Mouse (Mus musculus): ENCODE measurements around the gene Pank3. TPM values are rescaled to one million over a fixed set of nuclear protein-coding genes. Genes with fewer than 3 reads are reported as not detected.

Pank3 gene
- 27.1 and 34.9 TPM in 2 replicates for polyA plus RNA-seq (2015; fragmentation: Nextera tagmentation; extraction: Ambion mirVana)

DNA sequence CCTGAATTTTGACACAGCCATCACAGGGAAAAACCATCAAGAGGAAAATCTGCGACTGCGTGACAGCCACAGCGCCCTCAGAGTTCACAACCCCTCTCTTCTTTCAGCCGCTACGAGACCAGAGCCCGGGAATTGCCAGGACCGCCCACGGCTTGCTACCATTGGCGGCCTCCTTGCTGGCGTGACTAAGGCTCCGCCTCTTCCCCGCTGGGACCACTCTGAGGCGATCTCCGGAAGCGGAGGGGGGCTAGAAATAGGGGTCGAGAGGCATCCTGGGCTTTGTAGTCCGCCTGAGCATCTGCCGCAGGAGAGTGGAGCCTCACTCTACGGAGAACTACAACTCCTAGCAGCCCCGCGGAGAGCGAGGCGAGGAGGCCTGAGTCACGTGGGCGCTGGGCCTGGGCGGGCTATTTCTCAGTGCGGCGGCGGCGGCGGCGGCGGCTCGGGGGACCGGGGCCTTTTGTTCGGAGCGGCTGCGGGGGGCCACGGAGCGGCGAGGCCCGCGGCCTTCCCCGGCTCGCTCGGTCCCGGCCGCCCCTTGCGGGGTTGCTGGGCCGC is at the start of gene Pank3:
Pank3 (plus strand) TSS at position 297 of the 558 bp plus-strand sequence.
- H3K4me3 ChIP-seq (ENCODE audit: low read length) = peak within 1 kb of the TSS; percentile 92
- peak; percentile 99 for ATAC-seq
- H3K9me3 ChIP-seq (ENCODE audit: control insufficient read depth, low read length) = no peaks in the 10 kb centered on the region
- H3K4me2 ChIP-seq (ENCODE audit: low read depth, low read length) = peak within 1 kb of the TSS; percentile 67
- no peaks in the 10 kb centered on the region for H3K27me3 ChIP-seq (replicated peaks; ENCODE audit: control insufficient read depth, insufficient read depth, low read length)
- H3K9ac ChIP-seq (ENCODE audit: low read depth, low read length) = peak within 1 kb of the TSS; percentile 98
- peaks cover 15% of the 10 kb centered on the region for H3K4me1 ChIP-seq (ENCODE audit: control insufficient read depth, insufficient read depth, low read length)
- peak within 1 kb of the TSS; percentile 98 for H3K27ac ChIP-seq (ENCODE audit: low read length)
- H3K36me3 ChIP-seq (ENCODE audit: control insufficient read depth, insufficient read depth, low read length) = no peaks in the 10 kb centered on the region
- WGBS = under 1% methylated on average over 48 of the region's 50 CpGs

DNA sequence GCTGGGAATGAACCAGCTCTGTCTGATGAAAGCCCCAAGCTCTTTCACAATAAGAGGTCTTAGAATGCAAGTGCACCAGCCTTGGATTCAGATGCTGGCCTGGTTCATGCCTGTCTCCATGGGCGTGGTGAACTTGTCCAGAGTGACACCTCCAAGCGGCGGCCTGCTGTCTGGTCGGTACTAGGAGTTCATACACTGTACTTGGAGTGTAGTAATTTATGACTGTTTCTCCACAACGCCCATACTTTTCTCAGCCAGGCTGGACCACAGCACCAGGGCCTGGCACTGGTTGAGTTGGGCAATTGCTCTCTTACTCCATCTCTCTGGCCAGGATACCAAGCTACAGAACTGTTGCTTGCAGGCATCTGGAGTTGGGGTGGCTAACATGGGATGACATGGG is 45.4 kb upstream of the Pank3 start:
- Histone ChIP-seq H3K36me3 (ENCODE audit: control insufficient read depth, insufficient read depth, low read length) (no peaks in the 10 kb centered on the region), H3K4me3 (ENCODE audit: low read length) (no peak overlapping the region), H3K4me1 (ENCODE audit: control insufficient read depth, insufficient read depth, low read length) (no peaks in the 10 kb centered on the region), H3K9me3 (ENCODE audit: control insufficient read depth, low read length) (no peaks in the 10 kb centered on the region), H3K27me3 (replicated peaks; ENCODE audit: control insufficient read depth, insufficient read depth, low read length) (no peaks in the 10 kb centered on the region), H3K9ac (ENCODE audit: low read depth, low read length) (no peak overlapping the region), H3K4me2 (ENCODE audit: low read depth, low read length) (no peak overlapping the region), H3K27ac (ENCODE audit: low read length) (no peak overlapping the region)
- WGBS = 73% methylated on average over 5 of the region's 5 CpGs
- no peak for ATAC-seq

DNA sequence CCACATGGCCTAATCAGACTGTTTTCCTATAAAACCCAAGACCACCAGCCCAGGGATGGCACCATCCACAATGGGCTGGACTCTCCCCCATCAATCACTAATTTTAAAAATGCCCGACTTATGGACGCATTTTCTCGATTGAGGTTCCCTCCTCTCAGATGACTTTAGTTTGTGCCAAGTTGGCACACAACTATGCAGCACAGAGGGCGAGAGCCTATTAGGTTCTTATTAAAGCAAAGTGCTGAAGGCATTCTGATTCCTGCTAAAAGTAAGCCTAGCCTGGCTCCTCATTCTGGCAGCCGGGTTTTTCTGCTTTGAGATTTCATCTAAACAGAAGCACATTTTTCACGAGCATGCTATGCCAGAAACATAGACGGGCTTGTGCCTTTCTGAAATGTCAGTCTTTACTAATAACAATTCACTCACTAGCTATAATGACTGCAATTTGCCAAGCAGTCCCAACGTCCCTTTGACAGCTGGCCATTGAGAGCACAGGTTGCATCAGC is 42.9 kb upstream of the Pank3 start:
- no peak overlapping the region for H3K27ac ChIP-seq (ENCODE audit: low read length)
- H3K36me3 ChIP-seq (ENCODE audit: control insufficient read depth, insufficient read depth, low read length) = no peaks in the 10 kb centered on the region
- no peak overlapping the region for H3K4me2 ChIP-seq (ENCODE audit: low read depth, low read length)
- no peaks in the 10 kb centered on the region for H3K4me1 ChIP-seq (ENCODE audit: control insufficient read depth, insufficient read depth, low read length)
- H3K9me3 ChIP-seq (ENCODE audit: control insufficient read depth, low read length) = no peaks in the 10 kb centered on the region
- 74% methylated on average over 8 of the region's 8 CpGs for WGBS
- no peak overlapping the region for H3K9ac ChIP-seq (ENCODE audit: low read depth, low read length)
- H3K27me3 ChIP-seq (replicated peaks; ENCODE audit: control insufficient read depth, insufficient read depth, low read length) = no peaks in the 10 kb centered on the region
- no peak for ATAC-seq
- H3K4me3 ChIP-seq (ENCODE audit: low read length) = no peak overlapping the region

DNA sequence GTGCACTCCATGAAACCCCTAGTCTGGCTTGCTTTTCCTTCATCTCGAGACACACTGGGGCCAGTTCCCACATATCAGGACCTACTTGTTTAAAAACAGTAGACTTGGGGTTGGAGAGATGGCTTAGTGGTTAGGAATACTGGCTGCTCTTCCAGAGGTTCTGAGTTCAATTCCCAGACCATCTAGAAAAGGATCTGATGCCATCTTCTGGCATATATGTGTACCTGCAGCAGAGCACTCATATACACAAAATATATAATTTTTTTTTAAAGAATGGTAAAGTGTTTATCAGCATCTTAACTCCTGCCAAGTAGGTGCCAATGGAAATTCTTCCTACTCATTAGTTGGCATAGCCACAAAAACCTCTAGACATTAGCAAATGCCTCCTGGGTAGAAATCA is 41.1 kb upstream of the Pank3 start:
- Histone ChIP-seq H3K27ac (ENCODE audit: low read length) (no peak overlapping the region), H3K36me3 (ENCODE audit: control insufficient read depth, insufficient read depth, low read length) (no peaks in the 10 kb centered on the region), H3K27me3 (replicated peaks; ENCODE audit: control insufficient read depth, insufficient read depth, low read length) (no peaks in the 10 kb centered on the region), H3K9me3 (ENCODE audit: control insufficient read depth, low read length) (no peaks in the 10 kb centered on the region), H3K9ac (ENCODE audit: low read depth, low read length) (no peak overlapping the region), H3K4me2 (ENCODE audit: low read depth, low read length) (no peak overlapping the region), H3K4me1 (ENCODE audit: control insufficient read depth, insufficient read depth, low read length) (no peaks in the 10 kb centered on the region), H3K4me3 (ENCODE audit: low read length) (no peak overlapping the region)
- ATAC-seq = no peak
- WGBS = 93% methylated on average over 1 of the region's 1 CpGs

DNA sequence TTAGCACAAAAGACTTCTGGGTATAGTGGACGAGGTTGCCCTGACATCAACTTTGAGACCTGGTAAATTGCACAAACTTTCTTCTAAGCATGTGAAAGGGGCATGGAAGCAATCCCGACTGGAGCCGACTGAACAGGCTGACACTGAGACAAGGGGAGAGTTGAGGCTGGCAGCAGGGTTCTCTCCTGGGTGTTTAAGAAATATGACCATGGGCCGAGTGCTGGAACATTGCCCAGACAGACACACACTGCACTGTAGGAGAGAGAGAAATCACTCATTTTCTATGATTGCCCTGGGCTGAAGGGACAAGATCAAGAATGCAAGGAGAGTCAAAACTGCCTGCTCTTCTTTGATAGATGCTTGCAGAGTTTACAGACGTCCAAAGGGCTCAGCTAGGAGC is 40.1 kb upstream of the Pank3 start:
- H3K4me3 ChIP-seq (ENCODE audit: low read length) = no peak overlapping the region
- no peak overlapping the region for H3K4me2 ChIP-seq (ENCODE audit: low read depth, low read length)
- H3K4me1 ChIP-seq (ENCODE audit: control insufficient read depth, insufficient read depth, low read length) = no peaks in the 10 kb centered on the region
- H3K27me3 ChIP-seq (replicated peaks; ENCODE audit: control insufficient read depth, insufficient read depth, low read length) = no peaks in the 10 kb centered on the region
- WGBS = 32% methylated on average over 5 of the region's 5 CpGs
- no peaks in the 10 kb centered on the region for H3K9me3 ChIP-seq (ENCODE audit: control insufficient read depth, low read length)
- no peaks in the 10 kb centered on the region for H3K36me3 ChIP-seq (ENCODE audit: control insufficient read depth, insufficient read depth, low read length)
- H3K9ac ChIP-seq (ENCODE audit: low read depth, low read length) = no peak overlapping the region
- no peak overlapping the region for H3K27ac ChIP-seq (ENCODE audit: low read length)
- no peak for ATAC-seq

DNA sequence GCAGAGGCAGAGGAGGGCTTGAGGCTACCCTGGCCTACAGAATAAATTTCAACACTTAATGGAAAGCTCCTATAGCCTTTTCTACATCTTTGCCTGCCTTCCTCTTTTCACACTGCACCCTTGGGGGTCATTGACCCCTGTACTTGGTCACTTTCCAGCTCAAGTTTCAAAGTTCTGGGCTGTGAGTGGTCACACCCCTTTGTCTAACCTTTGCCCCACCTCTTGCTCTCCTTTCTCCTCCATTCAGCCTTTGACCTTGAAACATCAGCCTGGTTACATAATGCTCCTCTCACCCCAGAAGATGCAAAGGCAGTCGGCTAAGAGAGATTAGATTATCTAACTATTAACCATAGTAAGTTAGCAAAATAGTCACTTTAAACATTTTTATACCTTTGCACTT is 36.9 kb upstream of the Pank3 start:
- peak; percentile 61 for ATAC-seq
- H3K4me3 ChIP-seq (ENCODE audit: low read length) = no peak overlapping the region
- no peak overlapping the region for H3K4me2 ChIP-seq (ENCODE audit: low read depth, low read length)
- H3K27ac ChIP-seq (ENCODE audit: low read length) = no peak overlapping the region
- peaks cover 6% of the 10 kb centered on the region; the same call in 1 of the 2 replicates for H3K4me1 ChIP-seq (ENCODE audit: control insufficient read depth, insufficient read depth, low read length)
- no peak overlapping the region for H3K9ac ChIP-seq (ENCODE audit: low read depth, low read length)
- no peaks in the 10 kb centered on the region for H3K27me3 ChIP-seq (replicated peaks; ENCODE audit: control insufficient read depth, insufficient read depth, low read length)
- no peaks in the 10 kb centered on the region for H3K9me3 ChIP-seq (ENCODE audit: control insufficient read depth, low read length)
- 40% methylated on average over 1 of the region's 1 CpGs for whole genome bisulfite sequencing
- H3K36me3 ChIP-seq (ENCODE audit: control insufficient read depth, insufficient read depth, low read length) = no peaks in the 10 kb centered on the region

DNA sequence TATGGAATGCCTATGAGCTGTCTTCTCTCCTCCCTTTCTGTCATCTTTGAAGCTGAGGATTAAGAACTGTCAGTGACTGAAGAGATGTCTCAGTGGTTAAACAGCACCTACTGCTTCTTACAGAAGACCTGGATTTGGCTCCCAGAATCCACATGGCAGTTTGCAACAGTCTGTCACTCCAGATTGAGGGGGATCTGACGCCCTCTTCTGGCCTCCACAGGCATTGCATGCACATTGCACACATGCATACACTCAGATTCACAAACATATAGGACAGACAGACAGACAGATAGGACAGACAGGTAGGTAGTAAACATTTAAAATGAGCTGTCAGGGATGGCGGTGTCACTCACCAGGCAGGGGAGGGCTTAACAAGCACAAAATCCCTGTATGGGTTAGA is 32.5 kb upstream of the Pank3 start:
- Histone ChIP-seq H3K9me3 (ENCODE audit: control insufficient read depth, low read length) (no peaks in the 10 kb centered on the region), H3K4me3 (ENCODE audit: low read length) (no peak overlapping the region), H3K36me3 (ENCODE audit: control insufficient read depth, insufficient read depth, low read length) (no peaks in the 10 kb centered on the region), H3K4me1 (ENCODE audit: control insufficient read depth, insufficient read depth, low read length) (peaks cover 6% of the 10 kb centered on the region; the same call in 1 of the 2 replicates), H3K4me2 (ENCODE audit: low read depth, low read length) (no peak overlapping the region), H3K27me3 (replicated peaks; ENCODE audit: control insufficient read depth, insufficient read depth, low read length) (no peaks in the 10 kb centered on the region), H3K27ac (ENCODE audit: low read length) (no peak overlapping the region), H3K9ac (ENCODE audit: low read depth, low read length) (no peak overlapping the region)
- WGBS = 71% methylated on average over 2 of the region's 2 CpGs
- ATAC-seq = no peak

DNA sequence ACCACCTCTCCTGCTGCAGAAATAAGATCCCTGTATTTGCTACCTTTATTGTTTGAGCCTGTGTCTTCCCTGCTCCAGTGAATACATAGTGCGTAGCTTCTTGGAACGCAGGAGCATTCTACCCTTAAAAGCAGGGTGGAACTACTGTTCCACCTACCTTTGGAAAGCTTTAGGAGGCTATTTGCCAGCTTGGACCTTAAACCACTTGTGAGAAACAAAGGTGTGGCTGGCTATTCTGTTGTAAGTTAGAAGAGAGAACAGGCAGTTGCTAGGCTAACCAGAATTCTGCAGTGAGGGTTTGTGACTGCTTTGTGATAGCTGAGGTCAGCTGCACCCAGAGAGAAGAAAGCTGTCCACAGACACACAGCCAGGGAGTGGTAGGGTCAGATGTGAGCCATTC is 32.0 kb upstream of the Pank3 start:
- Histone ChIP-seq H3K9ac (ENCODE audit: low read depth, low read length) (no peak overlapping the region), H3K4me3 (ENCODE audit: low read length) (no peak overlapping the region), H3K27ac (ENCODE audit: low read length) (no peak overlapping the region), H3K36me3 (ENCODE audit: control insufficient read depth, insufficient read depth, low read length) (no peaks in the 10 kb centered on the region), H3K4me1 (ENCODE audit: control insufficient read depth, insufficient read depth, low read length) (peaks cover 6% of the 10 kb centered on the region; the same call in 1 of the 2 replicates), H3K9me3 (ENCODE audit: control insufficient read depth, low read length) (no peaks in the 10 kb centered on the region), H3K27me3 (replicated peaks; ENCODE audit: control insufficient read depth, insufficient read depth, low read length) (no peaks in the 10 kb centered on the region), H3K4me2 (ENCODE audit: low read depth, low read length) (no peak overlapping the region)
- ATAC-seq = peak; percentile 17; the same call in 1 of the 2 replicates
- 85% methylated on average over 2 of the region's 2 CpGs for WGBS

DNA sequence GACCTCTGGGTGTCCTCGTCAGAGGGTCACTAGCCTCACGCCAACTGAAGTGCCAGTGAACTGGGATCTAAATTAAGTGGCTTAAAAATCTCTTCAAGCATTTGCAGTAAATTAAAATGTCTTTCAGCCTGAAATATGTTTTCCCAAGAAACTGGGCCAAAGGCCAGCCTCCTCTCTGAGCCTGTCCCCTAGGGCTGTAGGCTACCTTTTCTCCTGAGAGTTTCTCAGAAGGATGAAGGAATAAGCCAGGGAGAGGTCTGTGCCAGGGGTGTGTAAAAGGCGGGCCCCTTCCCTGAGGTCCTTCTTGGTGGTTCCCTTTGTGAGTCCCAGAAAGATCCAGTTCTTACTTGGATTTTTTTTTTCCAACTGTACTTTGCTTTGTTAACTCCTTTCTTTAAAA is 31.2 kb upstream of the Pank3 start:
- Histone ChIP-seq H3K4me1 (ENCODE audit: control insufficient read depth, insufficient read depth, low read length) (peaks cover 6% of the 10 kb centered on the region; the same call in 1 of the 2 replicates), H3K36me3 (ENCODE audit: control insufficient read depth, insufficient read depth, low read length) (no peaks in the 10 kb centered on the region), H3K27ac (ENCODE audit: low read length) (no peak overlapping the region), H3K9ac (ENCODE audit: low read depth, low read length) (no peak overlapping the region), H3K4me2 (ENCODE audit: low read depth, low read length) (no peak overlapping the region), H3K4me3 (ENCODE audit: low read length) (no peak overlapping the region), H3K27me3 (replicated peaks; ENCODE audit: control insufficient read depth, insufficient read depth, low read length) (no peaks in the 10 kb centered on the region), H3K9me3 (ENCODE audit: control insufficient read depth, low read length) (0 out of 2 replicates have a peak, but pooled peaks cover 2% of the 10 kb centered on the region)
- ATAC-seq = no peak
- WGBS = 80% methylated on average over 3 of the region's 3 CpGs

DNA sequence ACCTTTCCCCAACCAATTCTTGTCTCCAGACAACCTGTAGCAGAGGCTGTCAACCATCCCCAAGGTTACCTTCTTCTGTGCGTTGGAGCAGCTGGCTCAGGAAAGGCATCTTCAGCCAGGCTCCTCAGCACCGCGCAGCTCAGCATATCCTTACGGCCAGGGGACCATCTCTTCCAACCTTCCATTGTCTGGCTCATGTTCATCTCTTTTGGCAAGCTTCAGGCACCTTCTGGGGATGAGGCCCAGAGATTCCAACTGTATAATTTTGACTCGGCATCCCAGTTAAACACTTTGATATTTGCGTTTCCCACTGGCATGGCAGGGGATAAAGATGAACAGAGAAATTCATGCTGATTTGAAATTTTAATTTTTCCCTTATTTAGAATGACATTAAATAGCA is 25.7 kb upstream of the Pank3 start:
- Histone ChIP-seq H3K36me3 (ENCODE audit: control insufficient read depth, insufficient read depth, low read length) (no peaks in the 10 kb centered on the region), H3K9me3 (ENCODE audit: control insufficient read depth, low read length) (0 out of 2 replicates have a peak, but pooled peaks cover 4% of the 10 kb centered on the region), H3K4me3 (ENCODE audit: low read length) (no peak overlapping the region), H3K9ac (ENCODE audit: low read depth, low read length) (no peak overlapping the region), H3K4me1 (ENCODE audit: control insufficient read depth, insufficient read depth, low read length) (no peaks in the 10 kb centered on the region), H3K27ac (ENCODE audit: low read length) (no peak overlapping the region), H3K4me2 (ENCODE audit: low read depth, low read length) (no peak overlapping the region), H3K27me3 (replicated peaks; ENCODE audit: control insufficient read depth, insufficient read depth, low read length) (no peaks in the 10 kb centered on the region)
- ATAC-seq = no peak
- 88% methylated on average over 6 of the region's 6 CpGs for WGBS
